Mouse (Mus musculus) layer of hippocampus, adult 8-10 months (tissue): ENCODE data around the gene Mical2. TPM values are rescaled to one million over a fixed set of nuclear protein-coding genes. Genes with fewer than 3 reads are reported as not detected.

Source experiments
- DNase-seq, 2 experiments: peaks; one replicate each; pipeline ENCODE4 v3.0.0; 2022; ENCODE audit warnings: low spot score in 2 of 2
- total RNA-seq, 4 experiments: library from RNA; stranded (reverse); gene quantifications; 2 replicates each; pipeline ENCODE4 v1.2.4; 2022

The Mical2 gene
- total RNA-seq, 4 experiments from 2014 or later: 538 to 639 (median 590) TPM

DNA sequence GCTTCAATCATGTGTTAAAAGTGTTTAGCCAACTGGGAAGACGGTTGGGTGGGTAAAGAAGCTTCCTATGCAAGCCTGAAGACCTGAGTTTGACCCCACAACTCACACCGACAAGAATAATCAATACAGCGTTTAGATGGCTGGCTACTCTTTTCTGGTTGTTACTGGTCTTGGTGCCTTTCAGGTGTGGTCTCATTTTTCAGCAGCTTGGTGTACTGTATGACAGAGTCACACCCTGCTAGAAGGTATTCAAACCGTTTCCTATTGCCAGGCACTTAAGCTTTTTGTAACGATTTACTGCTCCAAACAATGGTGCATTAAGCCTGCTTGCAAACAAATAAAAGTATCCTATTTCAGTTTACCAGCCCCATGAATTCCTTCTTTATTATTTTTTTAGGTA, 226.8 kb downstream of the Mical2 start:
- no peak for DNase-seq

DNA sequence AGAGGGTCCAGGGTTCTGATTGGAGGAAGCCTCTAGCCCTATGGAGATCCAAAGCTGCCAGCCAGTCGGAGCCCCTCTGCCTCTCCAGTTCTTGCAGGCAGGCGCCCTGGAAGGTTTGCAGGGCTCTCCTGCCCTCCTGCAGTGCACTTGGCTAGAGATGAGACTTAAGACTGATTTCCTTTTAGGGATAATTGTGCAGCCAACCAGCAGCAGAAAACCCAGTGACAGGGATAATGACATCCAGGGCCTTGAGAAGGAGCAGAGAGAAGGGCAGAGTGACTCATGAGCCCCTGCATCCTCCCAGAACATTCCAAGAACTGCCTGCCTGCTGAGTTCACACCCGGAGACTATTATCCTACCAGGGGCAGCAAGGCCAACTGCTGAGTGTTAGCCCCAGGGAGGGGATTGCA, 228.2 kb downstream of the Mical2 start:
- no peak for DNase-seq

GRCm38 (mm10) chr7:112454380-112454779, 228.7 kb downstream of the Mical2 start:
- DNase-seq: no peak

DNA sequence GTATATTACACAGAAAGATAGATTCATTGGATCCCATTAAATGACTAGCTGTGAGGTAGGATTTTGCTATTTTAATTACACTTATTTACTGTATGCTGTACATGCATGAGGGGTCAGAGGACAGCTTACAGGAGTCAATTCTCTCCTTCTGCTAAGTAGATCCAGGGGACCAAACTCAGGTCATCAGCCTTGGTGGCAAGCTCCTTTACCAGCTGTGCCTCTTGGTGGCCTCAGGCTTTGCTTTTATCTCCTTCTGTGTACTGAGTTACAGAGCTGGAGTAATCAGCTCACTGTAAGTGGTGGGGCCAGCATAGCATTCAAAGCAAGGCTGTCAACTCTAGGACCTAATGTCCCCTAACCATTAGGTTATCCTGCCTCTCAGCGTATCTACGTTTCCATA, 229.3 kb downstream of the Mical2 start:
- DNase-seq: no peak

DNA sequence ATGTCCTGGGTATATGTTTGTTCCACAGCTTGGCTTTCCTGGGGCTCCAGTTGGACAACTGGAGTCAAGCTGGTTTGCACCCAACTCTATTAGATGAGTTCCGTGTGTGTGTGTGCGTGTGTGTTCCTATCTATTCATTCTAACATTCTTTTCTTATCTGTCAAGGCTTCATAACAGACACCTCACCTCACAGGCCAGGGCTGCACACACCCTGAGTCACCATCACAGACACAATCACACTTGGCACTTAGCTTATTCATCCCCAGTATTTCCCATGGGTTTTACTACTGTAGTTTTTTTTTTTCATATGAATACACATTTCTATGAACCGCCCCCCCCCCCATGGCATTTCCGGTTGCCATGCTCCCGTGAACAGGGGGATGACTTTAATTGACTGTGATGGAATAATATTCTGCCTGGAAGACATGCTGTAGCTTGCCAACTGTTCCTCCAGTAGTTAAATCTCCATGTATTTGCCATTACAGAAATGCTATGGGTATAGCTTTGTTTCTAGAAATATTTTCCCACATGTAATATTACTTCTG, 230.0 kb downstream of the Mical2 start:
- DNase-seq: no peak

- DNase-seq: no peak
Observed at GRCm38 (mm10) chr7:112457373-112457772, 231.7 kb downstream of the Mical2 start.

DNA sequence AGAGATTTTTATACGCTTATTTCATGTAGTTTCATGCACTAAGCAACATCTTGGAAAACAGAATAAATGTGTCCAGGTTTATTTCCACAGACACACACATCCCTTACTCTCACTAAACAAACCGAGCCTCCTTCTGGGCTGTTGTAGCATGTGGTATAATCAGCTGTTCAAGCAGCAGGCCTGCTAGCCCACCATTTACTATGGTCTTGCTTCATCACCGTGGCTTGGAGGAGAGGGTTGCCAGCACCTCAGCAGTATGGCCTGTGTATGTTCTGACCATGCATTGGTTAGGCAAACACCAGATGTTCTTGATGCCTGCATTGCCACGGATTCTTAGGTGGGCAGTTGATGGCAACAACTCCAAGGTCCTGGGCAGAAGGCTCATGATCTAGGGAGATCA, 232.3 kb downstream of the Mical2 start:
- no peak for DNase-seq

GRCm38 (mm10) chr7:112458440-112458839, 232.8 kb downstream of the Mical2 start:
- no peak for DNase-seq

Other genes with a start within 250 kb of the Mical2 start
- 10 to 100 TPM; 63.3 to 69.2 (median 66.6) TPM for gene Usp47, start 202.4 kb upstream of the Mical2 start, total RNA-seq
- 100 to 1,000 TPM; 256 to 294 (median 274) TPM for gene Dkk3, start 66.8 kb upstream of the Mical2 start, total RNA-seq
- 10 to 100 TPM; 46.5 to 50.9 (median 50.4) TPM for gene Parva, start 201.6 kb downstream of the Mical2 start, total RNA-seq